Mouse (Mus musculus) neural tube, embryonic 13.5 days (tissue): ENCODE results near the gene Pard3. TPM values are rescaled to one million over a fixed set of nuclear protein-coding genes. Genes with fewer than 3 reads are reported as not detected.

Experiments
- ATAC-seq: fragments of 200-750 bp; cut with Nextera tagmentation; 2 replicates; pipeline ENCODE4 v1.8.0; 2017; ENCODE audit warnings: low read depth, mild to moderate bottlenecking, moderate TSS enrichment, moderate library complexity
- H3K27ac ChIP-seq: fragments of 300-500 bp; sonication (generic); replicated peaks from 2 replicates; pipeline ENCODE4 v1.5.1; 2015; ENCODE audit warnings: moderate library complexity, mild to moderate bottlenecking, inconsistent platforms
- H3K27me3 ChIP-seq: fragments of 300-500 bp; sonication (generic); 2 replicates; pipeline ENCODE4 v1.6.1; 2015; ENCODE audit warnings: mild to moderate bottlenecking, inconsistent platforms
- H3K36me3 ChIP-seq: fragments of 300-500 bp; sonication (generic); 2 replicates; pipeline ENCODE4 v1.6.1; 2015; ENCODE audit warnings: mild to moderate bottlenecking, inconsistent platforms
- H3K4me1 ChIP-seq: fragments of 300-500 bp; sonication (generic); replicated peaks from 2 replicates; pipeline ENCODE4 v1.6.1; 2015; ENCODE audit warnings: inconsistent platforms
- H3K4me2 ChIP-seq: fragments of 300-500 bp; sonication (generic); 2 replicates; pipeline ENCODE4 v1.6.1; 2015; ENCODE audit warnings: inconsistent platforms, mild to moderate bottlenecking, moderate library complexity
- H3K4me3 ChIP-seq: fragments of 300-500 bp; sonication (generic); 2 replicates; pipeline ENCODE4 v1.5.1; 2015; ENCODE audit warnings: mild to moderate bottlenecking, inconsistent platforms
- H3K9ac ChIP-seq: fragments of 300-500 bp; sonication (generic); 2 replicates; pipeline ENCODE4 v1.6.1; 2015; ENCODE audit warnings: moderate library complexity, mild to moderate bottlenecking, inconsistent platforms
- H3K9me3 ChIP-seq: fragments of 300-500 bp; sonication (generic); 2 replicates; pipeline ENCODE4 v1.6.1; 2016; ENCODE audit warnings: inconsistent platforms
- WGBS: fragments of 180-500 bp; shearing (Covaris S2); methylation state at CpG from one replicate; pipeline ENCODE4 v1.1.7; 2015; 5-methylcytosine and 5-hydroxymethylcytosine counted together
- polyA plus RNA-seq: library from polyadenylated mRNA; unstranded; fragments of >200 nt; fragmentation: Nextera tagmentation; extraction: Ambion mirVana; gene quantifications from 2 replicates; pipeline ENCODE4 v1.2.1, GENCODE M21; 2015

Pard3 gene
- polyA plus RNA-seq, 1 experiment from 2014 or later, result 20.9 TPM

- Histone ChIP-seq H3K9me3 (no peaks in the 10 kb centered on the region), H3K9ac (no peak overlapping the region), H3K4me2 (no peak overlapping the region), H3K36me3 (no peaks in the 10 kb centered on the region), H3K27ac (no peak overlapping the region), H3K4me3 (no peak overlapping the region), H3K27me3 (no peaks in the 10 kb centered on the region), H3K4me1 (peaks cover 7% of the 10 kb centered on the region)
- ATAC-seq, result no peak
- WGBS, result 71% methylated on average over 2 of the region's 2 CpGs
These were observed 478.5 kb downstream of the Pard3 start for GRCm38 (mm10) chr8:127542162-127542561.

DNA sequence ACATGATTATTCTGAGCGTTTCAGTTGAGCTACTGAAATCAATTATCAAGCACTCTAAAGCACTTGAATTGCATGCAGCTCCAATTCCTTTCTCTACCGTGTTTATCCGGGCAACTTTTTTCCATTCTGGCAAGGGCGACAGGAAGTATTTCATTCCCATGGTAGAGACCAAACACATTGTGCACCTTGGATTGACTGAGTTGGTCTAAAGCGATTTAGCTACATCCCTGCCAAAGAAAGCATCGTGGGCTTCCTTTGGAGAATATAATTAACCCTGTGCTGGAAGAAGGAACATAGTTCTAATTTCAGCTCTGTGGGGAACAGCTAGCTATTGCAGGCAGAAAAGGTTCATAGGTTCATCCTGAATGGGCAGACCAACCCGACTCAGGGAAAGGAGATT, 480.0 kb downstream of the Pard3 start:
- H3K4me3 ChIP-seq, result no peak overlapping the region
- H3K27me3 ChIP-seq, result no peaks in the 10 kb centered on the region
- no peak overlapping the region; the same call in 1 of the 2 replicates for H3K27ac ChIP-seq
- H3K36me3 ChIP-seq, result no peaks in the 10 kb centered on the region
- H3K9ac ChIP-seq, result no peak overlapping the region
- H3K4me2 ChIP-seq, result no peak overlapping the region
- ATAC-seq, result no peak
- 63% methylated on average over 7 of the region's 7 CpGs for WGBS
- peaks cover 7% of the 10 kb centered on the region for H3K4me1 ChIP-seq
- no peaks in the 10 kb centered on the region for H3K9me3 ChIP-seq

GRCm38 (mm10) chr8:127546161-127546560, 482.5 kb downstream of the Pard3 start:
- Histone ChIP-seq H3K9me3 (no peaks in the 10 kb centered on the region), H3K36me3 (no peaks in the 10 kb centered on the region), H3K27me3 (no peaks in the 10 kb centered on the region), H3K9ac (no peak overlapping the region), H3K4me1 (peaks cover 26% of the 10 kb centered on the region), H3K4me3 (no peak overlapping the region), H3K27ac (no peak overlapping the region), H3K4me2 (no peak overlapping the region)
- 85% methylated on average over 2 of the region's 2 CpGs for WGBS
- no peak for ATAC-seq

DNA sequence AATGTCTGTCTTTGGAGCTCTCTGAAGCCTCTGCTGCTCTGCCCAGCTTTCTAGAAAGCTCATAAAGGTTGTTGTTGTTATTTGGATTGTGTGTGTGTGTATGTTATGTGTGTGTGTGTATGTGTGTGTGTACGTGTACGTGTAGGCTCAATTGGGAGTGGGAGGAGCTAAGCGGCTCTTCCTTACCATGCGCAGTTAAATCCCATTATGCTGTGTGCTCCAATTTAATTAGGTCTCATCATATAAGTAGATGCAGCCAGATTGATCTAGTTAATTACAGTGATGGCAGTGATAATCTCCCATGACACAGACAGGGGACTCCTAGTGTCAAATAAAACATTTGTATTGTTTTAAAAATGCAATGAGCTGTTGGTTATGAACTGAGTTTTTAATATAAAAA, 487.2 kb downstream of the Pard3 start:
- Histone ChIP-seq H3K4me2 (no peak overlapping the region), H3K9ac (no peak overlapping the region), H3K9me3 (no peaks in the 10 kb centered on the region), H3K27me3 (no peaks in the 10 kb centered on the region), H3K36me3 (no peaks in the 10 kb centered on the region), H3K4me3 (no peak overlapping the region), H3K27ac (peak overlapping the region; percentile 87), H3K4me1 (peaks cover 44% of the 10 kb centered on the region)
- WGBS, result 41% methylated on average over 4 of the region's 4 CpGs
- ATAC-seq, result peak; percentile 64

DNA sequence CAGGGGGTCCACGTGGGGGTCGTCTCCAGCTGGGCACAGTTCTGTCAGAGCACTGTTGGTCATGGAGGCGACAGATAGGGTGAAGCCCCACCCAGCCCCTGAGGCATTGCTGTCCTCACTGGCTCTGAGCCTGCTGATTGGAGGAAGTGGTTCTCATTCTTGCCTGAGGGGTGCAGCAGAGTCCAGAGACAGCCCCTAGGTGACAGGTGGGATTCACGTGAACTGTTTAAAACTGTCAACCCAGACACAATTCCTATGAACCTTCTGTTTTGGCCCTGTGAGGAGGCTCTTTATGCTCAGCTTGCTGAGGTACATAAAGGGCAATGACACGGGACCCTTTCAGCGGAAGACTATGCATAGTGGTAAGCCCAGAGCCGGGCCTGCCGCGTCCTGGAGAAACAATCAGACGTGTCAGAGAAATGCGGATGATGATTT, 488.5 kb downstream of the Pard3 start:
- ATAC-seq, result peak; percentile 60
- Histone ChIP-seq H3K9ac (no peak overlapping the region; the same call in 1 of the 2 replicates), H3K4me1 (peaks cover 51% of the 10 kb centered on the region), H3K27me3 (no peaks in the 10 kb centered on the region), H3K27ac (peak overlapping the region; percentile 87), H3K4me2 (peak overlapping the region; percentile 37), H3K36me3 (no peaks in the 10 kb centered on the region), H3K4me3 (no peak overlapping the region), H3K9me3 (no peaks in the 10 kb centered on the region)
- WGBS, result 21% methylated on average over 11 of the region's 11 CpGs

DNA sequence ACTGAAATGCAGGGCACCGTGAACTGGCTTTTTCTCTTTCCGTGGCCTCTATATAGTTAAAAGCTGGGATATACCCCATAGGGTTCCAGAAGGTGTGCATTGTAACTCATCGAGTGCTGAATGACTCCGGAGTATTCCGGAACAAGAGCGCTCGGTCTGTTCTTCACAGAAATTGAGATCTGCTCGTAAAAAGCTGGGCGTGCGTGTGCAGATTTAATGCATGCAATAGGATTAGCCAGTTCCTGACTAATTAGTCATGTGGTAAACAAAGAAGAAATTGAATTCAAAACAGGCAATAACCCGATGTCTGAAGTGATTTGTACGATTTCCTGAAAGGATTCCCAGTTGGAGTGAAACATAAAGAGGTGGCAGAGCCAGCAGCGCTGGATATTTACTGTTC, 489.1 kb downstream of the Pard3 start:
- H3K4me1 ChIP-seq, result peaks cover 51% of the 10 kb centered on the region
- H3K4me3 ChIP-seq, result no peak overlapping the region
- H3K27ac ChIP-seq, result peak overlapping the region; percentile 87
- 34% methylated on average over 13 of the region's 13 CpGs for WGBS
- ATAC-seq, result peak; percentile 60
- no peaks in the 10 kb centered on the region for H3K9me3 ChIP-seq
- no peaks in the 10 kb centered on the region for H3K36me3 ChIP-seq
- H3K27me3 ChIP-seq, result no peaks in the 10 kb centered on the region
- H3K9ac ChIP-seq, result no peak overlapping the region; the same call in 1 of the 2 replicates
- peak overlapping the region; percentile 37 for H3K4me2 ChIP-seq

DNA sequence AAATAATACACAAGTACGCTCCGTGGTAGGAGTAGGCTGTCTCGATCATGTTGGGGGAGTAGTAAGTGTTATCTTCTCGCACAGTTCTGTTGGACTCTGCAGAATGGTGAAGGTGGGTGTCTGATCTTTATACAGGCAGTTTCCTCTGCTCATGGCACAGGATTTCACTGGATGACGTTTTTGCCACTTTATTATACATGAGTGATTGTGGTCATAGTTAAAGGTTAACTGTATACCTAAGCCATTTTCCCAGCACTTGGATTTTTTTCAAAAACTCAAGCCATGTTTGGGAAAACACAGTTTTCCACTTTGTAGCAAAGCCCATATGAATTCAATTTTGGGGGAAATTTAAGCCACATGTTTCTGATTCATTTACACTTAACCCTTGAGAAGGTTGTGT, 489.9 kb downstream of the Pard3 start:
- H3K9me3 ChIP-seq, result no peaks in the 10 kb centered on the region
- no peaks in the 10 kb centered on the region for H3K36me3 ChIP-seq
- no peak overlapping the region for H3K4me3 ChIP-seq
- no peak for ATAC-seq
- no peak overlapping the region for H3K9ac ChIP-seq
- peaks cover 51% of the 10 kb centered on the region for H3K4me1 ChIP-seq
- 58% methylated on average over 5 of the region's 5 CpGs for WGBS
- peak overlapping the region; percentile 87 for H3K27ac ChIP-seq
- no peaks in the 10 kb centered on the region for H3K27me3 ChIP-seq
- H3K4me2 ChIP-seq, result no peak overlapping the region

DNA sequence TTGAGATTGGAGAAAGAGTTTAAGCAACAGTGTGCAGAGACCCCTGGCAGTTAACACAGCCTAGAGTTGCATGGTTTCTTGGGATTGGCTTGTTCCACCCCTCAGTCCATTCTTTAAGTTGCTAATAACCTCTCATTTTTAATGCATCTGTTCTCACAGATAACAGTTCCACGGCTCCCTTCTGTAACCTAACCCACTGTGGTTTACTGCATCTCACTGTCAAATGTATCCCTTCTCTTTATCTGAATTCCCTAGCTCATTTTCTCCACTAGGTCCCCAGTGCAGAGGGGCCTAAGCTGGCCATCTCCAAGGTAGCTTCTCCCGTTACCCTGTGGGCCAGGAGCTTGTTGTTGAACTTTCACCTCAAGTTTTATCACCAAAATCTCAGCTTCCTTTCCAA, 492.1 kb downstream of the Pard3 start:
- Histone ChIP-seq H3K27ac (no peak overlapping the region), H3K4me2 (no peak overlapping the region), H3K4me3 (no peak overlapping the region), H3K36me3 (no peaks in the 10 kb centered on the region), H3K27me3 (no peaks in the 10 kb centered on the region), H3K9ac (no peak overlapping the region), H3K4me1 (peaks cover 35% of the 10 kb centered on the region), H3K9me3 (no peaks in the 10 kb centered on the region)
- WGBS, result 65% methylated on average over 2 of the region's 2 CpGs
- no peak for ATAC-seq

GRCm38 (mm10) chr8:127556964-127557363, 493.3 kb downstream of the Pard3 start:
- H3K9ac ChIP-seq, result no peak overlapping the region
- peaks cover 25% of the 10 kb centered on the region for H3K4me1 ChIP-seq
- ATAC-seq, result no peak
- H3K27me3 ChIP-seq, result no peaks in the 10 kb centered on the region
- H3K9me3 ChIP-seq, result no peaks in the 10 kb centered on the region
- no peak overlapping the region for H3K4me3 ChIP-seq
- no peaks in the 10 kb centered on the region for H3K36me3 ChIP-seq
- no peak overlapping the region for H3K27ac ChIP-seq
- no peak overlapping the region for H3K4me2 ChIP-seq
- WGBS, result 26% methylated on average over 11 of the region's 11 CpGs

GRCm38 (mm10) chr8:127557566-127557965, 493.9 kb downstream of the Pard3 start:
- H3K36me3 ChIP-seq, result no peaks in the 10 kb centered on the region
- no peak overlapping the region for H3K9ac ChIP-seq
- H3K27ac ChIP-seq, result no peak overlapping the region
- H3K9me3 ChIP-seq, result no peaks in the 10 kb centered on the region
- H3K4me2 ChIP-seq, result no peak overlapping the region
- peaks cover 19% of the 10 kb centered on the region for H3K4me1 ChIP-seq
- no peak overlapping the region for H3K4me3 ChIP-seq
- no peaks in the 10 kb centered on the region for H3K27me3 ChIP-seq
- ATAC-seq, result no peak

- no peak overlapping the region for H3K4me2 ChIP-seq
- 95% methylated on average over 5 of the region's 5 CpGs for WGBS
These were observed 499.9 kb downstream of the Pard3 start for GRCm38 (mm10) chr8:127563634-127564033.

GRCm38 (mm10) chr8:127564426-127564825, 500.7 kb downstream of the Pard3 start:
- Histone ChIP-seq H3K4me3 (no peak overlapping the region), H3K27ac (no peak overlapping the region), H3K9ac (no peak overlapping the region), H3K4me2 (no peak overlapping the region), H3K27me3 (no peaks in the 10 kb centered on the region), H3K36me3 (no peaks in the 10 kb centered on the region), H3K4me1 (0 out of 2 replicates have a peak, but pooled peaks cover 6% of the 10 kb centered on the region), H3K9me3 (no peaks in the 10 kb centered on the region)
- no peak for ATAC-seq
- WGBS, result 33% methylated on average over 4 of the region's 4 CpGs

More at GRCm38 (mm10) chr8:127563634-127564033, 499.9 kb downstream of the Pard3 start:
- no peak overlapping the region for H3K27ac ChIP-seq
- no peaks in the 10 kb centered on the region for H3K9me3 ChIP-seq
- no peaks in the 10 kb centered on the region for H3K36me3 ChIP-seq
- no peak for ATAC-seq
- H3K4me3 ChIP-seq, result no peak overlapping the region
- no peak overlapping the region for H3K9ac ChIP-seq
- H3K27me3 ChIP-seq, result no peaks in the 10 kb centered on the region
- 0 out of 2 replicates have a peak, but pooled peaks cover 6% of the 10 kb centered on the region for H3K4me1 ChIP-seq

DNA sequence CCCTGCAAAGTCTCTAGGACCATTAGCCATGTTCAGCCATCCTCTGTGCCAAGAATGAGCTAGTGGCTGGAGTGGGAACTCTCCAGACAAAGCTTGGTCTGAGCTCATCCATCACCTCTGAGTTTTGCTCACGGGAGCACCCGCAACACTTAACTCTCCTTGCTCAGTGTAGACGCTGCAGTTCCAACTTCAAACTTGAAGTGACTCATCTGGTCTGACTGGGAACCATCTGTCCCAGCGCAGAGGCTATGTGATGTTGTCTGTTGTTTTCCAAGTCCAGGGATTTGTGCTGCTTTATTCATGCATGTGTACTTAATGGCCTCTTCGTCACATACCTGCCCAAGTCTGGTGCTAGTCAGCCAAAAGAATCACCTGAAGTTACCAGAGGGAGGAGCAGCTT, 505.5 kb downstream of the Pard3 start:
- no peaks in the 10 kb centered on the region for H3K9me3 ChIP-seq
- WGBS, result 85% methylated on average over 5 of the region's 5 CpGs
- H3K9ac ChIP-seq, result no peak overlapping the region
- no peak overlapping the region for H3K4me3 ChIP-seq
- H3K4me2 ChIP-seq, result no peak overlapping the region
- no peaks in the 10 kb centered on the region for H3K36me3 ChIP-seq
- H3K4me1 ChIP-seq, result 0 out of 2 replicates have a peak, but pooled peaks cover 6% of the 10 kb centered on the region
- H3K27me3 ChIP-seq, result no peaks in the 10 kb centered on the region
- ATAC-seq, result no peak
- H3K27ac ChIP-seq, result no peak overlapping the region
